Comparison of ENCODE assay signal across 18 mouse cellular contexts in genomic region chr4:114476316-114476715, GRCm38 (mm10).
"Had no signal": no experiment of that assay in that cellular context is flagged by ENCODE, and none has a peak within 500 bp of the region (broad histone marks: within the 10 kb centered on the region; RNA-seq: fewer than 3 reads in every experiment).

No protein-coding gene starts in this region.

- H3K9ac ChIP-seq: limb, embryonic 15.5 days; liver, embryonic 14.5 days; liver, postnatal 0 days; midbrain, embryonic 15.5 days; neural tube, embryonic 13.5 days had no signal

- H3K4me2 ChIP-seq: limb, embryonic 15.5 days; liver, embryonic 11.5 days; lung, embryonic 14.5 days; midbrain, embryonic 15.5 days; neural tube, embryonic 13.5 days had no signal

- H3K27ac ChIP-seq: limb, embryonic 15.5 days; liver, embryonic 14.5 days; macrophage; midbrain, embryonic 15.5 days; neural tube, embryonic 13.5 days had no signal

- H3K9me3 ChIP-seq: limb, embryonic 15.5 days; midbrain, embryonic 15.5 days; neural tube, embryonic 13.5 days had no signal

- DNase-seq: kidney, adult 18-20 months; kidney, adult 9 months; kidney, postnatal 14 days; kidney, postnatal 4 days; liver, postnatal 0 days; thymus, adult 2 months; thymus, postnatal 14 days; thymus, postnatal 4 days had no signal

- H3K36me3 ChIP-seq: limb, embryonic 15.5 days; midbrain, embryonic 15.5 days; neural tube, embryonic 13.5 days had no signal

- H3K4me3 ChIP-seq: limb, embryonic 15.5 days; midbrain, embryonic 15.5 days; myocyte; neural tube, embryonic 13.5 days had no signal

- H3K27me3 ChIP-seq: midbrain, embryonic 15.5 days; neural tube, embryonic 13.5 days had no signal

- ATAC-seq: inflammation-experienced regulatory T-cells, adult 6 months; intestine, embryonic 16.5 days; liver, postnatal 0 days had no signal
